Comparison of ENCODE assay signal across 34 mouse cellular contexts in the genomic region with DNA sequence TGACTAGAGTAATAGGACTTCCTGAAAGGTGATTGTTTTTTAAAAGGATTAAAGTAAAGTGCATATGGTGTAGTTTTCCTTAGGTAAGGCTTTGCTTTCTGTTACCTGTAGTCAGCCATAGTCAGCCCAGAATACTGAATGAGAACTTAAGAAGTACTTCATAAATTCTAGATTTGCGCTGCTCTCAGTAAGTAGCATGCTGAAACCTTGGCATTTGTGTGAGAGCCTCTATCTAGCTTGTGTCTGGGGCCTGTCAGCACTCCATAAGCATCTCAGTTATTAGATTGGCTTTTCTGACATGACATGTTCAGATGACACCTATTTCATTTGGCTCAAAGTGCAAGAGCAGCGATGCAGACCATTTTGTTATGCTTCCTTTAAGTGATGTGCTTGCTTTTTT.
"Had no signal": no experiment of that assay in that cellular context is flagged by ENCODE, and none has a peak within 500 bp of the region (broad histone marks: within the 10 kb centered on the region; RNA-seq: fewer than 3 reads in every experiment).

No protein-coding gene starts in this region.

- H3K27me3 ChIP-seq: heart, embryonic 12.5 days; heart, embryonic 13.5 days; heart, embryonic 15.5 days; hindbrain, embryonic 12.5 days; hindbrain, embryonic 13.5 days; hindbrain, embryonic 15.5 days; intestine, embryonic 15.5 days; kidney, embryonic 15.5 days had no signal

- ATAC-seq: hindbrain, embryonic 16.5 days; hindbrain, postnatal 0 days; inflammation-experienced regulatory T-cells, adult 6 months; intestine, embryonic 15.5 days; intestine, embryonic 16.5 days; intestine, postnatal 0 days had no signal

- H3K4me2 ChIP-seq: heart, embryonic 11.5 days; heart, embryonic 12.5 days; heart, embryonic 13.5 days; heart, embryonic 15.5 days; hindbrain, embryonic 12.5 days; hindbrain, embryonic 13.5 days; hindbrain, embryonic 14.5 days; hindbrain, embryonic 15.5 days; intestine, embryonic 15.5 days; kidney, embryonic 15.5 days had no signal

- DNase-seq: heart, postnatal 10 days; heart, postnatal 14 days; heart, postnatal 36 days; heart, postnatal 4 days; kidney, adult 11 months; kidney, adult 18-20 months; kidney, adult 2 months; kidney, adult 8-10 months; kidney, adult 9 months; kidney, postnatal 10 days; kidney, postnatal 14 days; kidney, postnatal 25 days; kidney, postnatal 36 days; kidney, postnatal 4 days; layer of hippocampus, adult 9-11 months; layer of hippocampus, postnatal 36 days had no signal

- H3K36me3 ChIP-seq: intestine, embryonic 15.5 days had no signal

- H3K4me1 ChIP-seq: hindbrain, embryonic 10.5 days; hindbrain, embryonic 12.5 days; hindbrain, embryonic 13.5 days; intestine, embryonic 15.5 days; kidney, embryonic 15.5 days had no signal

- H3K9ac ChIP-seq: heart, embryonic 12.5 days; heart, embryonic 13.5 days; heart, embryonic 15.5 days; hindbrain, embryonic 12.5 days; hindbrain, embryonic 13.5 days; hindbrain, embryonic 14.5 days; hindbrain, embryonic 15.5 days; intestine, embryonic 15.5 days; kidney, embryonic 15.5 days had no signal

- H3K9me3 ChIP-seq: heart, embryonic 12.5 days; heart, embryonic 15.5 days; hindbrain, embryonic 13.5 days; hindbrain, embryonic 15.5 days; intestine, embryonic 15.5 days had no signal

- H3K27ac ChIP-seq: heart, embryonic 13.5 days; heart, embryonic 15.5 days; hindbrain, embryonic 10.5 days; hindbrain, embryonic 12.5 days; hindbrain, embryonic 13.5 days; hindbrain, embryonic 14.5 days; hindbrain, embryonic 15.5 days; hindbrain, postnatal 0 days; intestine, embryonic 15.5 days; kidney, embryonic 15.5 days; kidney, postnatal 0 days; layer of hippocampus, adult 2 months had no signal

- H3K4me3 ChIP-seq: heart, embryonic 12.5 days; heart, embryonic 13.5 days; heart, embryonic 15.5 days; hindbrain, embryonic 10.5 days; hindbrain, embryonic 12.5 days; hindbrain, embryonic 13.5 days; hindbrain, embryonic 15.5 days; intestine, embryonic 15.5 days; kidney, embryonic 15.5 days; layer of hippocampus, adult 2 months had no signal
